Mouse (Mus musculus): ENCODE measurements at regions not wholly inside any gene's neighbourhood (a gene's known extent, or its start where the extent isn't known, plus 50 kb on each side); places are given as distances from the start of the nearest gene placed in this dataset.

DNA sequence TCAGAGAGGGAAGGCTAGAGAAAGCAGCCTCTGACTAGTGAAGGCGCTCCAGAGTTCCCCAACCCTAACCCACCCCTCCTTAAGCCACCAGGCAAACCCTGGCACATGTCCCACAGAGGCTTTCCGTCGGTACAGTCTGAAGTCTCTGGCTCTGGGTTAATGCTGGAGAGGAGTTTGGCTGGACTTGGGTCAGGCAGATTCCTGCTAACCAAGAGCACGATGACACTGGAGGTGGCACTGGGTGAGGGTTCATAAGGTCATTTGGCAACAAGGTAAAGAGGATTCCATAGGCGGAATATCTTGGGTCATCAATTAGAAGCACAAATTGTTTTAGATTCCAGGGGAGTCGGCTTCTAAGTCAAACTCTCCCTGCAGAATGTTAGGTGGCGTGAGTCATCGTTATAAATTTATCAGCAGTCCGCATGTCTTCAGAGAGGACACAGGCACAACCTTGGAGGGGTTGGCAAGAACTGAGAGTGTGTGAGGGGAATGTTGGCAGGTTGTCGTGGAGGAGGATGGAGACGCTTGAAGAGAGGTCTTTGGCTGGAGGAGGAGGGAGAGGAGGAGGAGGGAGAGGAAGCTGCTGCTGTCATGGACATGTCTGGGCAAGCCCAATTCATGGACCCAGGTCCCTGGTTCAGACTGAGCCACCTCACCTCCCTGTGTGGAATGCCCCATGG is 138.4 kb downstream of the Utp6 start:
- no peak for DNase-seq

DNA sequence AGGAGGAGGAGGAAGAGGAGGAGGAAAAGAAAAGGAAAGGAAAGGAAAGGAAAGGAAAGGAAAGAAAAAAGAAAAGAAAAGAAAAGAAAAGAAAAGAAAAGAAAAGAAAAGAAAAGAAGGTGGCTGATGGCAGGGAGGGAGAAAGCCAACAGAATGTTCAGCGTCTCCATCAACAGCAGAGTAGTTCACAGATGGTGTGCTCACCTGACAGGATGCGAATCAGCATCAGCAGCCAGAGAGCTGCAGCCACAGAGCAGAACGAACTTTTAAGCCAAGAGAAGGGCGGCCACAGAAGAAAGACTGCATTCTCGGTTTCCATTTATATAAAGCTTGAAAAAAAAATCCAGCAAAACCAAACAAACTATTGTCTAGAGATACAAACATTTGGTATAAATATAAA is 140.2 kb downstream of the Utp6 start:
- no peak for DNase-seq

DNA sequence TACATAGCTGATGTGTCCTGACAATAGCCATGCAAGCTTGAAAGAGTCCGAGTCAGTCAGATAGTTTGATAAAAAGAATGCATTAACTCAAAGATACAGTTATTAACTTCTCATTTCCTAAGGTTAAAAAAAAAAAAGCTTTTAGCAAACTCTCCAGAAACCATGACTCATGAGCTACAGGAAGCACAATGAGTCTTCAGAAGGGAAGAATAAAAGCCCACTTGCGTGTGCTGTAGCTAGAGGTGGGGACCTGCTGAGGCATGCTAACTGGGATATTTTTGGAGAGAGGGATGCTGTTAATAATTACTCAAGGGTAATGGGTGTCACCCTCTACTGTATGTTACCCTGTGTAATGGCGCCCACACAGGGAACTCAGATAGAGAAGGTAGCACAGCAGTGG is 147.0 kb downstream of the Utp6 start:
- no peak for DNase-seq

DNA sequence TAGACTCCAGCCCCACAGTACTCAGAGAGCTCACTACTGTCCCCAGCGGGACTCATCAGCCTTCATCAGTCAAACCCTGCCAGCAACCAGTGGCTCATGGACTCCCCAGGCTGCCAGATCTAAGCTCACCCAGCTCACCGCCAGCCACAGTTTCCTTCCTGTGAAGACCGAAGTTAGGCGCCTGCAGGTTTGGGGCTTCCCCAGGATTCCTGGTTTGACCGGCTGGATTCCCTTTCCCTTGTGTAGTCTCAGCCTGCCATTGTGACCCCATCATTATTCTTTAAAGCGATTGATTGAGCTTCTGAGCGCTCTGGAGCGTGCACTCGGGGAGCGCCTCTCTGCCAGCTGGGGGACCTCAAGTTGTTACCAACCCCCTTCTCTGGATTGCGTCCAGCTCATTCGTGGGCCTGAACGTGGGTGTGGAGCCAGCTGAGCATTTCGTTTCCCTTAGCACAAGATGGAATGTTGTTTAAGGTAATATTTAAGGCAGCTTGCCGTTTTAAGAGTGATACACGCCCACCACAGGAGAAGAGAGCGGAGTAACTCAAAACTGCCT is 155.2 kb downstream of the Utp6 start:
- peak; percentile 36 for DNase-seq

DNA sequence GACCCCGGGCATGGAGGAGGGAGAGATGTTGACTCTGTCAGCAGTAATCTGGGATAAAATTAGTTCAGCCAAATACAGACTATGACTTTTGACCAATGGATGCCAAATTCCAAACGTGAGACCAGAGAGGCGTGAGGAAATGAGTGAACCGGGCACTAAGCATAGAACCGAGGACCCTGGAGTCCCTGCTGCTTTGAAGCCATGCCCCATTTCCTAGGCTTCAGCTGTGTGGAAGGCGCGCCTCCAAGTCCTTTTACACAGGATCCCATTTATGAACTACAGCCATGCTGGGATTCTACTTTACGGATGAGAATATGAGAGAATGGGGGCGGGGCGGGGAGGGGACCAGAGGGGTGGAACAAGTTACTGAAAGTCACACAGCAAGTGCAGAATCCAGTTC is 155.8 kb downstream of the Utp6 start:
- no peak for DNase-seq

DNA sequence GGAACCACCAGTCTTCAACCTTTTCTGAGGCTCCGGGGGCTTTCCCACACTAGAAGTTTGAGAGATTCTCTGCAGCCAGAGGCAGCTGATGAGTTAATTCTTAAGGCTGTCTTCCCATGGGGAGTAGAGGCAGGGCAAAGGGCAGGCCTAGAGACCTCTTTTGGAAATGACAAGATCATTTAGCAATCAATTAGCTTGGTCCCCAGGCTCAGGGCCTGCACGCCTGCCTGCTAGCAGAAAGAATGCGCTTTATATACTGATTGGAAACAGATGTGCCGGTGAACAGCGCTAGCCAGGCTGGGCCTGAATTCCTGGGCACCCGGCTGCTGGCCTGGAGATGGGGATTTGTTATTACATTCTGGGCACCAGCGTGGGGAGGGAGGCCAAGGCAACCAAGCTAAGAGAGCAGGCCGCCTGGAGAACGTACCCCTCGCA is 156.2 kb downstream of the Utp6 start:
- DNase-seq: no peak

DNA sequence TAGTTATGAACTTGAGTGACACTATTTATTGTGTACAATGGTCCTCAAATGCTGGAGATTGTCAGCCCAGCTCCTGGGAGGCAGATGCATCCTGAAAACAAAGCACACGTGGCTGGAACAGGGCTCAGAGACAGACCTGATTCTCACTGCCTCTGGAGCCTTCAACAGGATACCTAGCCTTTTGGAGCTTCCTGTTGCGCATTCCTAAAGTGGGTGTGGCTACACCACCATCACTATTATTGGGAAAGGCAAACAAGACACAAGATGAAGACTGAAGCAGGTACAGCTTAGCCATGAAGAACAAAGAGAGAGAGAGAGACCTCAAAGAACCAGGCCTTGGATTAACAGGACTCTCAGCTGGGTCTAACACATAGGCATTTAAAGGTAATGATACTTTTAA is 158.2 kb downstream of the Utp6 start:
- DNase-seq: no peak

DNA sequence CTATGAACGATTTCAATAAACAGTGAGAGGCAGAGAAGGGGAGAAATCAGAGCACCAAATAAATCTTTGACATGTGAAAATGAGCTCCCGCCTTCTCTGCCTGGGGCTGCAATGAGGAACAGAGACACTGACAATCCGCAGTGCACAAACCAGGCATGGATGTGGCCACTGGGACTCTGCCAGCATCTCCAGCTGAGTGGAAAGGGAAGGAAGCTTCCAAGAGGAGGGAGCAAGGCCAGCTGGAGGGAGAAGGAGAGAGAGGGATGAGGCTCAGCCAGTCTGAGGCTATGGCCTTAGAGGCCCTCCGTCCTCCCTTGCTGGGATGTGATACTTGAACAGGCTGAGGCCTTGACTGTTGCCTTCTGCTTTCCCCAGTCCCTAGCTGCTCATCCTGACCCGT is 159.2 kb downstream of the Utp6 start:
- DNase-seq: no peak

DNA sequence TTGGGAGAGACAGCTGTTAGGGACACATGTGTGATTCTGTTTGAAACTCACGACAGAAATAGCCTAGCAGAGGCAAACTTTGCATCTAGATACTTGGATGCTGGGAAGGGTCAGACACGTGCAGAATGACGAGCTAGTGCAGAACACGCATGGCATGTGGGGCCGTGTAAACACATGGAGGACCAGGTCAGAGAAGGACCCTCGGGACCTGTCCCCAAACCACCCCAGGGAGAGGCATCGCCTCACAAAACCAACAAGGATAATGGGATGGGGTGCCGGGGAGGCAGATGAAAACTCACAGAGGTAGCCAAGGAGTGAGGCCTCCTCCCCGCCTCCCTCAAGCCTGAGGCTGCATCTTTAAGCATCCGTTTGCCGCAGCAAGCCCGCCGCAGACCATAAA is 159.6 kb downstream of the Utp6 start:
- no peak for DNase-seq

DNA sequence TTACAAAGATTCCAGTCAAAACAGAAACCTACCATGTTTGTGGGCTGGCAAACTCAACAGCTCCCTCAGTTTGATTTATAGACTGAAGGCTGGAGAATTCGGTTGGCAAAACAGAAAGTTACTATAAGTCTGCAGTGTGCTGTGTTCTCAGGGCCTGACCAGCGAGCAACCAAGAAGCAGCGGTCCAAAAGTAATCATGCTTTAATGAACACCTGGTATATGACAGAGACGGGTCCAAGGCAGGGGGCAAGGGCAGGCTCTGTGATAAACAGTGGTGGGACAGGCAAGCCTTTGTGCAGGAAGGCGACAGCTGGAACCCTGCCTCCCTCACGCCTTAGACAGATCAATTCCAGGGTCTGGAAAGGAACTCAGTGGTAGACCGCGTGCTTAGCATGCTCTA is 161.9 kb downstream of the Utp6 start:
- DNase-seq: no peak

DNA sequence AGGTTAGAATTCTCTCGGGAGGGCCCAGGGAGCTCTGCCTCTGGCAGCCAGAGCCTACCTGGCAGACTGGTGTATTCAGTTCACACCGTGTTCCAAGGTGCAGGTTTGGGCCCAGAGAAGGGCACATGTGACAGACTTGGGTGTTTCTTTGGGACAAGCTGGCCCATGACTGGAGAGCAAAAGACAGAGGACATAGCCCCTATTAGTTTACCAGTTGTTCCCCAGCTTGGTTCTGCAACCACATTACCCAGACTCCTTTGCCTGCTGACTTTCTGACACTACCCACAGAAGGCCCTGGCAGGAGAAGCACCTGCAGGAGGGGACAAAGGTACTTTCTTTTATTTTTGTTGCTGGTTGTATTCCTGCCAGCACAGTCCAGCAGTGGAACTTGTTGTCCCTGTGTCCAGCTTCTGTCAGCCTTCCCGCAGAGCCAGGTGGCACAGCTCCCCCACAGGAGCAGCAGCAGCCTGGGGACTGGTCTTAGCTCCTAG is 173.9 kb downstream of the Utp6 start:
- DNase-seq: no peak

DNA sequence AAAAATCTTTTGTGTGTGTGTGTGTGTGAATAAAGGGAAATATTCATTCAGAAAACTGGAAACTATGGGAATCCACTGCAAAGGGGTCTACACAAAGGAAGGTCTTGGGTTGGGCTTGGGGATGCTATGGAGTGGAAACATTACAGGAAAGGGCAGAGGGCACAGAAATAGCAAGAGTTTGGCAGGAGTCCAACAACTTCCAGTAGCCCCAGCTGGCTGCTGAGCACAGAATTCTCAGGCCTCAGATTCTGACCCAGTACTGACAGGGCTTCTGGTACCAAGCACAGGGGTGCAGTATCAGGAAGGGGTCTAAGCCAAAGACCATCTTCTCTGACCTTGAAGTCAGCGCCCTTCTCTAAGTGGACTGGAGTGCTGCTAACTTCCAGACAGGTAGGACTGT is 174.4 kb downstream of the Utp6 start:
- DNase-seq: no peak

DNA sequence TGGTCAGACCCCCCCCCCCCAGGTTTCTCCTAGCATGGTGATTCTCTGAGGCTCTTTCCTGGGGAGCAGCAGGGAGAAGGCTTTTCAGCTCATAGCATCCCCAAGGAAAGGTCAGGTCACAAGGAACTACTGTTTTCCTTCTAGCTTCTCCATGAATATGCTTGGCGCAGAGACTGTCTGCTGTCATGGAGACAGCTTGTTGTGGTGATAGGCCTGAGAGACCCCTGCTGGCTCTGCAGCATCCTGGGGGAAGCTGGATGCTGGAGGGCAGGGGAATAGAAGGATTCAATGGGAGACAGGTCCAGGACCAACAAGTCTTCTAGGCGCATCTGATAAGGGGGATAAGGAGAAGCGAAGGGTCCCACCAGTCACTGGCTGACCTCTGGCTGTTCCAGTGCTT is 178.1 kb downstream of the Utp6 start:
- DNase-seq: no peak

DNA sequence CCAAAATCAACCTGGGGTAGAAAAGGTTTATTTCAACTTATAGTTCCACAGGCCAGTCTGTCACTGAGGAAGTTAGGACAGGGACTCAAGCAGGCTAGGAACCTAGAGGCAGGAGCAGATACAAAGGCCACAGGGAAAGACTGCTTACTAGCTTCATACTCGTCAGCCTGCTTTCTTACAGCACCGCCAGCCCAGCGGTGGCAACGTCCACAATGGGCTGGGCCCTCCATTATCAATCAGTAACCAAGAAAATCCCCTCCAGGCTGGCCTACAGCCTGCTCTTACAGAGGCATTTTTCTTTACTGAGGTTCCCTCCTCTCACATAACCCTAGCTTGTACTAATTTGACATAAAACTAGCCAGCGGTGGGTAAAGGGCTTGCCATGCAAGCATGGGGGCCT is 180.2 kb downstream of the Utp6 start:
- no peak for DNase-seq

DNA sequence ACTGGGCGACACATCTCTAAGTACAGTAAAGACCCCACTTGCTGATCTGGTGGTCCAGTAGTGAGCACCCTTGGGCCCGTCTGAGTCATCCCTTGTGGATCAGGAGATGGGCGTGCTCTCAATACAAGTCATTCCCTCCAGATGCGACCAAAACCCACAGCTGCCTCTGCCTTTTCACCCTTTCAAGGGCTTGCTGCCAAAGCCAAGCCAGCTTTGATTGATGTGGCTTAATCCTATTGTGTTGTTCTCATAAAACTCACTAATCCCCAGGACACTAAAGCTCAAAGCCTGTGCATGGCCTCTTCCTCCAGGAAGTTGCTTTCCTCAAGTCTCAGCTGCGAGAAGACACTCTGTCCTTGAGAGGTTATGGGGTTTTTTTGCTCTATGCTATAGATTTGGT is 182.4 kb downstream of the Utp6 start:
- DNase-seq: no peak

DNA sequence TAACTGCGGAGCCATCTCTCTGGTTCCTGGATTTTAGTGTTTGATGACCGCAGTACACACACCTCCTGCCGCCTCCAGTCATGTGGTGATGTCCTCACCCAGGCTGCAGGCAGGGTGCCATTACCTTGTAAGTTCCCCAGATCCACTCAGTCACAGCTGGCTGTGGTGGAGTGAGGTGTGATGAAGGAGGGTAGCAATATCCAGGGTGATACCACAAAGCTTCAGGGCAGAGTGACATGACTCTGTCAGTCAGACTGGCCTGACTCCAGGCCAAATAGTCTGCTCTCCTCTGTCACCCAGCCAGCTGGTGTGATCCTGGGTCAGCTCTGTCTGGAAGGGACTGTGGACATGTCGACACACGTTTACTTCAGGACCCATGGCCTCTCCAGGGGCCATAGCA is 183.7 kb downstream of the Utp6 start:
- DNase-seq: no peak

DNA sequence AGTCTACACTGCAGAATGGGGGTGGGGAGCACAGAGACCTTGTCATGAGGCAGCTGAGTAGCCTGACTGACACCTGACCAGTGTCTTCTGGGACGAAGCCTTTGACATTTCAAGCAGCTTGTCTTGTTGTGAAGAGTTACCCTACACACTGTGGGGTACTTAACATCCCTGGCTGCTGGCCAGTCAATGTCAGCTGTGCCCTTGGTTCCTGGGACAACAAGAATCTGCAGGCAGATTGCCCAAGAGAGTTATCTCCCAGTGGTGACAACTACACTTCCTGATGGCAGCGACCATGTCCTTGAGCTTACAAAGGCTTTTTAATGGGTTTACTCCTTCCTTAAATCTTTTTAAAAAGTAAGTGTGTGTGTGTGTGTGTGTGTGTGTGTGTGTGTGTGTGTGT is 184.2 kb downstream of the Utp6 start:
- DNase-seq: no peak

DNA sequence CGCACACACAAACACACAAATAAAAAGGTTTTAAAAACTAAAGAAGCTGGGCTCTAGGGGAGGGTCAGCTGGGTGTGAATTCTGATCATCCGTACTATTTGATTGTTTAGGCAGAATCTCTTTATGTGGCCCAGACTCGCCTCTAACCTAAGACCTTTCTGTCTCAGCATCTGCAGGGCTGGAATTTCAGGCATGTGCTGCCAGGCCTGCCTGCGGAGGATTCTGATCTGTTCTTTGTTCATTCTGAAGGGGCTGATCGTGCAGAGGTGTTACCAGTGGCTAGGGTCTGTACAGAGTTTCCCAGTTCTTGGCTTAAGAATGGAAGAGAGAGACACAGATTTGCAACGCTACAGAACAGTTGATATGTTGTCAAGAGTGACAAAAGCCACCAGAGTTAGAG is 185.6 kb downstream of the Rab11fip4 start:
- DNase-seq: no peak

DNA sequence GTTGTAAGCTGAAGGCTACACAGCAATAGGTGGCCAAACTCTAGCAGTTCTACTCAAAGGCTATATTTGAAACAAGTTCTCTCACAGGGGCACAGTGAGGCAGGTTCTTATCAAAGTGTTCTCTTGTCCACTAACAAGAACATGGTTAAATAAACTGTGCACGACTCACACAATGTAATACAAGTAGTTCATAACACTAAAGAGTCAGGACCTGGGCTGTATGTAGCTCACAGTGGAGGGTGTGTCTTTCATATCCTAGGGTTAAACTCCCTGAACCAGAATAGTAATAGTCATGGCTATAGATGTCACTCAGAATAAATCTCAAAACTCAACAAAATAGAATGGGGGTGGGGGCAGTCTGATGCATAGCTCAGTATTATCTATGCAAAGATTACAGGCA is 182.7 kb downstream of the Rab11fip4 start:
- DNase-seq: no peak

DNA sequence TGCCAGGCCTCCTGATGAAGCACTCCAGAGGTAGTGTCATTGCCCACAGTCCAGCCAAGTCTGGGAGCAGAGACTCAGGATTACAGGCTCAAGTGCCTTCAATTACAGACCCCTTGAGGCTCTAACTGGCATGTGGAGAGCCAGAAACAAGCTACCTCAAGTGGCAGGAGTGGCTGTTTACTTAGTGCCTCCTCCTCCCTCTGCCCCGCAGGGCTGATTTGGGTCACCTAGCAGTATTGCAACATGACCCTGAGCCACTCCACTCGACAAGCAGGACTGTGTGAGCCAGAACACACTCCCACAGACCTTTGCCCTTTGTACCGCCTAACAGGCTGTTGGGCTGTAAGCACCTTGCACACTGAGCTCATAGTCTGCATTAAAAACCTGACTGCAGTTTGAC is 180.4 kb downstream of the Rab11fip4 start:
- no peak for DNase-seq

DNA sequence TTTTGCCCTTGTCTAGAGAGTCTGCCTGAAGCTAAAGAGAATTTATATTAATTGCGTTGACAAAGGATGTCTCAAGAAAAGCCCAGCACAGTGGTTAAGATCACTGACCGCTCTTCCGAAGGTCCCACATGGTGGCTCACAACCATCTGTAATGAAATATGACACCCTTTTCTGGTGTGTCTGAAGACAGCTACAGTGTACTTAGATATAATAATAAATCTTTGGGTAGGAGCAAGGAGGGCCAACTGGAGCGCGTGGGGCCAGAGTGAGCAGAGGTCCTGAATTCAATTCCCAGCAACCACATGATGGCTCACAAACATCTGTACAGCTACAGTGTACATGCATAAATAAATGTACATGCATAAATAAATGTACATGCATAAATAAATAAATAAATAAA is 176.1 kb downstream of the Rab11fip4 start:
- no peak for DNase-seq

DNA sequence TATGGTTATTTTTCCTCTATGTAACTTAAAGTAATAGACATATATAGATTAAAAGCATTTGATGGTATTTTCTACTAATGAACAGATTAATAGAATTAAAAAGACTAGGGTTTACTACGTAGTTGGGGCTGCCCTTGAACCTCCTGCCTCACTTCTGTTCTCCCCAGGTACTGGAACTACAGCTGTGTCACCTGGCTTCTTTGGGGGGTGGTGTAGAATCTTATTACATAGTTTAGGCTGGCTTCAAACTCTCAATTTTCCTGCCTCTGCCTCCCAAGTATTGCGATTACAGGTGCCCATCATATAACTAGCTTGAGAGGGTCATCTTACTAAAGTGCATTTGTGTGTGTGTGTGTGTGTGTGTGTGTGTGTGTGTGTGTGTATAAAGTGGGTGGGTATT is 175.0 kb downstream of the Rab11fip4 start:
- no peak for DNase-seq

DNA sequence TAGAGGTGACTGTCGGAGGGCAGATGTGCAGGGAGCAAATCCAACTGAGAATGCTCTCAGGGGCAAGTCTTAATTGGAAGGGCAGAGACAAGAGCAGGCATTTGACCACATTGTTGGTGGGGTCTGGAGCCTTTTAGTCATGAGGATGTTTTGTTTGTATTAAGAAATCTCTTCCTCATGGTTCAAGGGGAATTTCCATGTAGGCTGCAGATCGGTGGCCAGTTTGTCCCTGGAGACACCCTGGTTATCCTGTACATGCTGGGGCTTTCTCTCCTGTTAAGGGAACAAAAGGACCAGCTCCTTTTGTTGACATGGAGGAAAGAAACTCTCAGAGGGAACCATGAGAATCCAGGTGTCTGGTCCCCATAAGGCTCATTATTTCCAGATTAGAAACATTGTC is 174.4 kb downstream of the Rab11fip4 start:
- no peak for DNase-seq

DNA sequence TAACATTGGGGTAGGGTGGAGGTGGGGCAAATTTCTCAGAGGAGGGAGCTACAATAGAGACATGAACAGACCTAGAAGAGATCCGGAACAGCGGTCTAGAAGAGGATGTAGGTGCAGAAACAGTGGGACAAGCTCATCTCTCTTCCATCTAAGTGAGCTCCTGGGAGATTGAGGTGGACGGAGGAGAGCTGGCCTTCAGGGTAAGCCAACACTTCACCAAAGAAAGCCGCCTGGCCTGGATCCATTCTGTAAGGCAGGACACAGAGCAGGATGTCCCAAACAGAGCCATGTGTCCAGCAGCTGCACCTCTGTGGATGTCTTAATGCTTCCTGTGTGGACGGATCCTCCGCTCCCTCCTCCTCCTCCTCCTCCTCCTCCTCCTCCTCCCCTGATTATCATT is 173.0 kb downstream of the Rab11fip4 start:
- DNase-seq: no peak

DNA sequence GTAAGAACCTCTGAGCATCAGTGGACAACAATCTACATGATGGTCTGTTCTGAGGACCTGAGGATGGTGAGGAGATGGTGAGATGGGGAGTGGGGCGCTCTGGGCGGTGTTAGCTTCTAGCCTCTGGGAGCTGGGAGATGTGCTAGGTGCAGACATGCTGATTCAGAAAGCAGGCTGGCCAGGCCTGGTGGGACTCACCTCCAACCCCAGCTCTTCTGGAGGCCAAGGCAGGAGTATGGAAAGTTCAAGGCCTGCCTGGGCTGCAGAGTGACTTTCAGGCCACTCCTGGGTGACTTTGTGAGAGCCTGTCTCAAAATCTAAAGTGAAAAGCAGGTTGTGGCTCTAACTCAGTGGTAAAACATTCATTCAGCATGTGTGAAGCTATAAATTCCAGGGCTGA is 171.6 kb downstream of the Rab11fip4 start:
- no peak for DNase-seq

Data from right cerebral cortex, postnatal 25 days (tissue).